Mouse (Mus musculus): ENCODE data around the gene Tspan18. TPM values are rescaled to one million over a fixed set of nuclear protein-coding genes. Genes with fewer than 3 reads are reported as not detected.

The Tspan18 gene
- polyA plus RNA-seq, 1 experiment from 2014 or later: 17.2 TPM

- WGBS: 47% methylated on average over 5 of the region's 5 CpGs
- ATAC-seq (ENCODE audit: low FRiP score, low read depth): no peak
- no peak overlapping the region for H3K4me3 ChIP-seq
- no peaks in the 10 kb centered on the region for H3K36me3 ChIP-seq
- peaks cover 61% of the 10 kb centered on the region for H3K27me3 ChIP-seq
- no peaks in the 10 kb centered on the region for H3K9me3 ChIP-seq
- H3K4me2 ChIP-seq (replicated peaks): no peak overlapping the region
- H3K4me1 ChIP-seq: peaks cover 36% of the 10 kb centered on the region
- H3K27ac ChIP-seq: no peak overlapping the region
- no peak overlapping the region for H3K9ac ChIP-seq
Observed at GRCm38 (mm10) chr2:93172460-93172859, 161.8 kb downstream of the Tspan18 start.

DNA sequence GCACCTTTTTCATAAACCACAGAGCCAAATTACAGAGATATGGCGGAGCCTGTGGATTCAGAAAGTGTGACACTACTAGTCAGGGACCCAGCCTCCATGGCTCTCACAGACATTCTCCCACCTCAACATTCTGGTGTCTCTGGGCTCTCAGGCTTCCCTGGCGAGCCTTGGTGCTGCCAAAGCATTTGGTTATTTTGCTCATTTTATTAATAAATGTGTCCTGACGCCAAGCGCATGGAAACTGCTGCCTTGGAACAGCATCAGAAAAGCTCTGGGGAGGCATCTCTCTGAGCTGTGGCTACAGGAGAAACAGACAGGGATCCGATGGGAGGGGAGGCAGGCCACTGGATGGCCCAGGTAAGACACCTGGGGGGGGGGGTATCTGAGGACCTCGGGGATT, 162.4 kb downstream of the Tspan18 start:
- H3K36me3 ChIP-seq: no peaks in the 10 kb centered on the region
- H3K9me3 ChIP-seq: no peaks in the 10 kb centered on the region
- peaks cover 31% of the 10 kb centered on the region for H3K4me1 ChIP-seq
- no peak for ATAC-seq (ENCODE audit: low FRiP score, low read depth)
- WGBS: 81% methylated on average over 6 of the region's 6 CpGs
- H3K4me3 ChIP-seq: no peak overlapping the region
- no peak overlapping the region for H3K4me2 ChIP-seq (replicated peaks)
- H3K27me3 ChIP-seq: peaks cover 56% of the 10 kb centered on the region
- H3K9ac ChIP-seq: no peak overlapping the region
- H3K27ac ChIP-seq: no peak overlapping the region

- WGBS: 86% methylated on average over 5 of the region's 5 CpGs
- H3K4me1 ChIP-seq: peaks cover 24% of the 10 kb centered on the region
- no peak for ATAC-seq (ENCODE audit: low FRiP score, low read depth)
- no peak overlapping the region for H3K4me2 ChIP-seq (replicated peaks)
- H3K27me3 ChIP-seq: peaks cover 46% of the 10 kb centered on the region
- H3K9me3 ChIP-seq: no peaks in the 10 kb centered on the region
- no peak overlapping the region for H3K27ac ChIP-seq
- no peak overlapping the region for H3K4me3 ChIP-seq
- H3K36me3 ChIP-seq: no peaks in the 10 kb centered on the region
- H3K9ac ChIP-seq: no peak overlapping the region
Observed at GRCm38 (mm10) chr2:93170845-93171200, 163.5 kb downstream of the Tspan18 start.

- peaks cover 46% of the 10 kb centered on the region for H3K27me3 ChIP-seq
- H3K27ac ChIP-seq: no peak overlapping the region
- 65% methylated on average over 19 of the region's 19 CpGs for WGBS
- H3K4me1 ChIP-seq: peaks cover 19% of the 10 kb centered on the region
- no peak for ATAC-seq (ENCODE audit: low FRiP score, low read depth)
- no peak overlapping the region for H3K9ac ChIP-seq
- no peak overlapping the region for H3K4me2 ChIP-seq (replicated peaks)
- H3K9me3 ChIP-seq: no peaks in the 10 kb centered on the region
- H3K36me3 ChIP-seq: no peaks in the 10 kb centered on the region
- no peak overlapping the region for H3K4me3 ChIP-seq
Observed at GRCm38 (mm10) chr2:93170156-93170844, 164.0 kb downstream of the Tspan18 start.

DNA sequence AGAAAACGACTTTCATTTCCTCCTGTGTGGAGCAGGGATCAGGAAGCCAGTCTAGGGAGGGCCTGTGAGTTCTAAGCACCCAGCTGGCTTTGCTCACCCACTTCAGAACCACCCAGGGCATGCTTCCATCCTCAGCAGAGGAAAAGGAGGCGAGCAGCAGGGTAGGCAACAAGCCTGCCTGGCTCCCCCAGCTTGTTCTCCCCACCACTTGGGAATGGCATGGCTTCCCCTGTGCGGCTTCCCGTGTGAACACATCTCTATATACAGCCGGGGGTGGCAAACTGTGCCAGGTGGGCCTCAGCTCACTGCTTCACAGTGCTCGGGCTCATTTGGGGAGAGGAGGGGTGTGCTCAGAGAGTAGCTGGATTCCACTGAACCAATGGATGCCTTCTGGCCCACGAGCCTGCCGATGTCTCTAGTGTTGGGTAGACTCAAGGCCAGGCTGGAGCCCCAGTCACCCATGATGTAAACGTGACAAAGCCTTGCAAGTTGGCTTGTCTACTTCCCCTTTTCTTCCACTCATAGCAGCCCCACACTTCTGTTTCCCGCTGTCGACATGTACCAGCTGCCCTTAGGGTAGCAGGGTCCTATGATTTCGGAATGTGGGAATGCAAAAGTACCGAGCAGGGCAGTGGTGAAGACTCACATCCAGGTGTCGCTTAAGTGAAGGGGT, 167.4 kb downstream of the Tspan18 start:
- Histone ChIP-seq H3K9ac (no peak overlapping the region), H3K27ac (no peak overlapping the region), H3K27me3 (peaks cover 23% of the 10 kb centered on the region), H3K36me3 (no peaks in the 10 kb centered on the region), H3K4me3 (no peak overlapping the region), H3K9me3 (no peaks in the 10 kb centered on the region), H3K4me2 (replicated peaks) (no peak overlapping the region), H3K4me1 (0 out of 2 replicates have a peak, but pooled peaks cover 14% of the 10 kb centered on the region)
- WGBS: 78% methylated on average over 14 of the region's 14 CpGs
- no peak for ATAC-seq (ENCODE audit: low FRiP score, low read depth)

DNA sequence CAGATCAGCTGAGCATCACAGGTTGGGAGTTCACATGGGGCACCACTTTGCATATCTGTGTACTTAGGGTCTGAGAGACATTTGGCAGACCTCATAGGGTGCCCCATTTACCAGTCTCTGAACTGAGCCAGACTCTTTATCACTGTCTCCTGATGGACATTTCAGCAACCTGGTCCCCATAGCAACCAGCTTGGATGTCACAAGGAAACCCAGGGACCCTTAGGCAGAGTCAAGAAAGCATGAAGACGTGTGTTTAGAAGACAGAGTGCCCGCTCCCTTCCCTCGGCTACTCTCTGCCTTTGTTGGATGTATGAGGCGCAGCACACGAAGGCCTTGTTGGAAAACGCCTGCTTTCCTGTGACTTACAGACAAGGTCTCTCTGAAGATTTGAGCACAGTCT, 168.0 kb downstream of the Tspan18 start:
- no peak overlapping the region for H3K9ac ChIP-seq
- 0 out of 2 replicates have a peak, but pooled peaks cover 14% of the 10 kb centered on the region for H3K4me1 ChIP-seq
- H3K4me2 ChIP-seq (replicated peaks): no peak overlapping the region
- no peaks in the 10 kb centered on the region for H3K9me3 ChIP-seq
- no peak overlapping the region for H3K4me3 ChIP-seq
- H3K27me3 ChIP-seq: peaks cover 18% of the 10 kb centered on the region
- no peak overlapping the region for H3K27ac ChIP-seq
- H3K36me3 ChIP-seq: no peaks in the 10 kb centered on the region
- WGBS: 73% methylated on average over 6 of the region's 6 CpGs
- no peak for ATAC-seq (ENCODE audit: low FRiP score, low read depth)

DNA sequence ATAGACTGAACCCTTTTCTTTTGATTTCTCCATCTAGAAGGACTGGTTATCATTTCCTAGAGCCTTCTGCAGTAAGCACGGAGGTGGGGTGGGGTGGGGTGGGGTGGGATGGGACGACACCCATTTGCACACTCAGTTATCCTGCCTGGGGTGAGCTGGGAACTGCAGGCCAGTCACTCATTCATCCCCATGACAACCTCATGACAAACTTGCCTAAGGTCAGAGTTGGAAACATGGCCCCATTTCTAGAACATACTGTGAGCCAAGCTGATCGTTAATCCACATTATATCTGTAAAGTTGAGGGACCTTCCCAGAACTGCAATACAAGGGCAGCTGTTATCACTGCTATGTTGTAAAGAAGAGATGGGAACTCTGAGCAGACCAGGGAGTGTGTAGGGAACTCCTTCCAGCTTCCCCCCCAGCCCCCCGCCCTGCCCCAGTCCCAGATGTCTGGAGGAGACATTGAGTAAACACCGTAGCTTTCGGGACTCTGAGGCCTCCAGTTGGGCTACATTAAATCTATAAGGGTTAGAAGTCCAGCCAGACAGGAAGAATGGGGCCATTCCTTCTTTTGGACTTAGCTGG, 170.5 kb downstream of the Tspan18 start:
- Histone ChIP-seq H3K36me3 (no peaks in the 10 kb centered on the region), H3K27me3 (no peaks in the 10 kb centered on the region), H3K4me2 (replicated peaks) (no peak overlapping the region), H3K4me3 (no peak overlapping the region), H3K27ac (no peak overlapping the region), H3K9me3 (no peaks in the 10 kb centered on the region), H3K4me1 (0 out of 2 replicates have a peak, but pooled peaks cover 14% of the 10 kb centered on the region), H3K9ac (no peak overlapping the region)
- 75% methylated on average over 6 of the region's 6 CpGs for WGBS
- no peak for ATAC-seq (ENCODE audit: low FRiP score, low read depth)

DNA sequence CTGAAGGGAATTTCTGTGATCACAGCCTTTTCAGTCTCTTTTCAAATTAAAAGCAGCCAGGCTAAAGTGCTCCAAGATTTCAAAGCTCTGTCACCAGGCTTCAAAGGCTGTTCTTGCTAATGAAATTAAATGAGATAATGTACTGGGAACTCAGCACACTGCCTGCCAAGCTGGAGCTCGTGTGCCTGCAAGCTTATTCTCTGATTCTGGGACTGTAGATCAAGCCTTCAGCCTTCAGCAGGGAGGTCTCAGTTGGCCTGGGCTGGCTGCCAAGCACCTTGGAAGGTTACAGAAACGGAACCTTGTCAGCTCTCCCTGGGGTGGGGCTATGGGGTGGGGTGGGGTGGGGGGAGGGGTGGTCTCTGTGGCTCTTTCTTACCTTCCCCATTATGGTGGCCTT, 171.0 kb downstream of the Tspan18 start:
- Histone ChIP-seq H3K9me3 (no peaks in the 10 kb centered on the region), H3K27me3 (no peaks in the 10 kb centered on the region), H3K27ac (no peak overlapping the region), H3K9ac (no peak overlapping the region), H3K4me3 (no peak overlapping the region), H3K4me1 (0 out of 2 replicates have a peak, but pooled peaks cover 14% of the 10 kb centered on the region), H3K36me3 (no peaks in the 10 kb centered on the region), H3K4me2 (replicated peaks) (no peak overlapping the region)
- no peak for ATAC-seq (ENCODE audit: low FRiP score, low read depth)
- WGBS: 19% methylated on average over 2 of the region's 2 CpGs

GRCm38 (mm10) chr2:93162791-93163190, 171.5 kb downstream of the Tspan18 start:
- Histone ChIP-seq H3K27me3 (no peaks in the 10 kb centered on the region), H3K27ac (no peak overlapping the region), H3K4me3 (no peak overlapping the region), H3K36me3 (no peaks in the 10 kb centered on the region), H3K9ac (no peak overlapping the region), H3K9me3 (no peaks in the 10 kb centered on the region), H3K4me2 (replicated peaks) (no peak overlapping the region), H3K4me1 (0 out of 2 replicates have a peak, but pooled peaks cover 14% of the 10 kb centered on the region)
- no peak for ATAC-seq (ENCODE audit: low FRiP score, low read depth)
- WGBS: 72% methylated on average over 4 of the region's 4 CpGs

- H3K36me3 ChIP-seq: no peaks in the 10 kb centered on the region
- no peak overlapping the region for H3K9ac ChIP-seq
- no peak overlapping the region for H3K4me2 ChIP-seq (replicated peaks)
- ATAC-seq (ENCODE audit: low FRiP score, low read depth): no peak
- no peak overlapping the region for H3K27ac ChIP-seq
- 0 out of 2 replicates have a peak, but pooled peaks cover 14% of the 10 kb centered on the region for H3K4me1 ChIP-seq
- H3K4me3 ChIP-seq: no peak overlapping the region
- H3K27me3 ChIP-seq: no peaks in the 10 kb centered on the region
- 78% methylated on average over 7 of the region's 7 CpGs for WGBS
- no peaks in the 10 kb centered on the region for H3K9me3 ChIP-seq
Observed at GRCm38 (mm10) chr2:93161914-93162664, 172.2 kb downstream of the Tspan18 start.

- no peak for ATAC-seq (ENCODE audit: low FRiP score, low read depth)
- H3K9ac ChIP-seq: no peak overlapping the region
- H3K27me3 ChIP-seq: no peaks in the 10 kb centered on the region
- WGBS: 70% methylated on average over 4 of the region's 4 CpGs
- H3K4me3 ChIP-seq: no peak overlapping the region
- H3K9me3 ChIP-seq: no peaks in the 10 kb centered on the region
- no peak overlapping the region for H3K27ac ChIP-seq
- 0 out of 2 replicates have a peak, but pooled peaks cover 10% of the 10 kb centered on the region for H3K4me1 ChIP-seq
- no peaks in the 10 kb centered on the region for H3K36me3 ChIP-seq
- no peak overlapping the region for H3K4me2 ChIP-seq (replicated peaks)
Observed at GRCm38 (mm10) chr2:93160467-93161035, 173.8 kb downstream of the Tspan18 start.

Data from limb, embryonic 13.5 days (tissue).